In the genomic region with DNA sequence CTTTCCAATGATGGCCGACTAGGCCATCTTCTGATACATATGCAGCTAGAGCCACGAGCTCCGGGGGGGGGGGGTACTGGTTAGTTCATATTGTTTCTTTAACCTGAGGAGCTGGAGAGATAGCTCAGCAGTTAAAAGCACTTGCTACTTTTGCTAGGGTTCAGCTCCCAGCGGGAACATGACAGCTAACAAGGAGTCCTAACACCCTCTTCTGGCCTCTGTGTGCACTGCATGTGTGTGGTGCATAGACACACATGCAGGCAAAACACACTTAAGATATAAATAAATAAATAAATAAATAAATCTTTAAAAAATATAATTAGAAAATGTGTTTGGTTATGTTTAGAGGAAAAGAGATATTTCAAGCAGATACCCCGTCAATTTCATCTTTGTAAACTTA, we compare ENCODE assay signal across 10 mouse cellular contexts.
DNase-seq lines count a peak whose midpoint lies in the region; ATAC-seq and TF ChIP-seq lines count a peak whose summit lies in the region.
"Had no signal": no experiment of that assay in that cellular context is flagged by ENCODE, and none has a peak within 500 bp of the region (broad histone marks: within the 10 kb centered on the region; RNA-seq: fewer than 3 reads in every experiment).

No protein-coding gene starts in this region.

- H3K9me3 ChIP-seq in embryonic facial prominence, embryonic 14.5 days (ENCODE audit: control insufficient read depth, low read length), result no peaks in the 10 kb centered on the region

- no peak for ATAC-seq in embryonic facial prominence, embryonic 14.5 days (ENCODE audit: low read depth)
- no peak for ATAC-seq in granulocyte monocyte progenitor cell, adult 5-6 weeks (replicated peaks; ENCODE audit: poor library complexity, severe bottlenecking)

- TF ChIP-seq POLR2A in cerebellum, adult 2 months (IDR thresholded peaks at IDR 0.05; ENCODE audit: borderline replicate concordance, insufficient read depth, low read length), result no peak

- no peaks in the 10 kb centered on the region for H3K27me3 ChIP-seq in cerebellum, adult 2 months (ENCODE audit: control insufficient read depth, insufficient read depth, low read length)
- no peaks in the 10 kb centered on the region for H3K27me3 ChIP-seq in embryonic facial prominence, embryonic 14.5 days (replicated peaks; ENCODE audit: control insufficient read depth, insufficient read depth, low read length)

- no peak overlapping the region for H3K4me3 ChIP-seq in cerebellum, adult 2 months (replicated peaks; ENCODE audit: insufficient read depth, low read depth, low read length)
- H3K4me3 ChIP-seq in embryonic facial prominence, embryonic 14.5 days (ENCODE audit: low read depth, low read length), result no peak overlapping the region
- H3K4me3 ChIP-seq: erythroblast, embryonic 14.5 days; heart, adult 2 months had no signal

- intact Hi-C loops in left cerebral cortex, postnatal 4 days (cut with DNase I), result loop anchor here (10.0 kb wide), 1 partner anchor 335 kb away; a partner anchor contains a TSS
- intact Hi-C loops in left cerebral cortex, postnatal 36 days (cut with DNase I), result loop anchor here (10.0 kb wide), 1 partner anchor 335 kb away; a partner anchor contains a TSS

- TF ChIP-seq CTCF in cerebellum, adult 2 months (IDR thresholded peaks at IDR 0.05; ENCODE audit: borderline replicate concordance, insufficient read depth, low read depth, low read length), result 0 out of 2 replicates have a peak, but pooled peaks have one; percentile 19

- 89% methylated on average over 5 of the region's 5 CpGs for WGBS in cerebellum, adult 2 months
- 60% methylated on average over 5 of the region's 5 CpGs for WGBS in embryonic facial prominence, embryonic 14.5 days

- no peaks in the 10 kb centered on the region for H3K36me3 ChIP-seq in embryonic facial prominence, embryonic 14.5 days (ENCODE audit: control insufficient read depth, insufficient read depth, low read length)

- no peak overlapping the region for H3K4me2 ChIP-seq in embryonic facial prominence, embryonic 14.5 days (ENCODE audit: low read depth, low read length)

- peak; percentile 26 to 34 for DNase-seq in cerebellum, adult 2 months
- DNase-seq in cerebellum, adult 11 months, result no peak
- peak; percentile 72 for DNase-seq in left cerebral cortex, postnatal 4 days
- DNase-seq in left cerebral cortex, postnatal 36 days (ENCODE audit: low spot score in 2 of 2), result no peak
- peak; percentile 37 for DNase-seq in R1 (ENCODE audit: low read depth, low spot score)
- peak; percentile 28 for DNase-seq in embryonic facial prominence, embryonic 14.5 days (ENCODE audit: low spot score)
- DNase-seq in gastrocnemius, postnatal 10 days, result no peak
- DNase-seq: heart, adult 2 months had no signal

- H3K9ac ChIP-seq in embryonic facial prominence, embryonic 14.5 days (ENCODE audit: low read depth, low read length), result no peak overlapping the region

- peaks cover 10% of the 10 kb centered on the region for H3K4me1 ChIP-seq in cerebellum, adult 2 months (ENCODE audit: control insufficient read depth, insufficient read depth, low read length)
- peaks cover 13% of the 10 kb centered on the region; the same call in 1 of the 2 replicates for H3K4me1 ChIP-seq in embryonic facial prominence, embryonic 14.5 days (ENCODE audit: control insufficient read depth, insufficient read depth, low read length)

- no peak overlapping the region for H3K27ac ChIP-seq in cerebellum, adult 2 months (ENCODE audit: insufficient read depth, low read length)
- H3K27ac ChIP-seq in embryonic facial prominence, embryonic 14.5 days (replicated peaks; ENCODE audit: low read depth, low read length), result no peak overlapping the region
- H3K27ac ChIP-seq: heart, adult 2 months had no signal

Comparison
In these comparisons a context has a peak if more than half of its experiments do, and no peak if none do; other contexts are left out.
1. DNase-seq: peak in cerebellum, adult 2 months (2 of 2), left cerebral cortex, postnatal 4 days (single experiment), R1 (single experiment) and embryonic facial prominence, embryonic 14.5 days (single experiment); none in cerebellum, adult 11 months (single experiment), left cerebral cortex, postnatal 36 days (0 of 2) and gastrocnemius, postnatal 10 days (single experiment).